Mouse (Mus musculus) midbrain, embryonic 13.5 days (tissue): ENCODE results near the gene Cd1d1. TPM values are rescaled to one million over a fixed set of nuclear protein-coding genes. Genes with fewer than 3 reads are reported as not detected.

Source experiments
- ATAC-seq: fragments of 200-750 bp; cut with Nextera tagmentation; 2 replicates; pipeline ENCODE4 v1.8.0; 2017; ENCODE audit warnings: mild to moderate bottlenecking, moderate TSS enrichment, moderate library complexity
- H3K27ac ChIP-seq: fragments of 300-500 bp; sonication (generic); 2 replicates; pipeline ENCODE4 v1.5.1; 2015; ENCODE audit warnings: inconsistent platforms, mild to moderate bottlenecking, moderate library complexity
- H3K27me3 ChIP-seq: fragments of 300-500 bp; sonication (generic); 2 replicates; pipeline ENCODE4 v1.6.1; 2015; ENCODE audit warnings: mild to moderate bottlenecking, inconsistent platforms
- H3K36me3 ChIP-seq: fragments of 300-500 bp; sonication (generic); 2 replicates; pipeline ENCODE4 v1.6.1; 2015; ENCODE audit warnings: mild to moderate bottlenecking, inconsistent platforms
- H3K4me1 ChIP-seq: fragments of 300-500 bp; sonication (generic); replicated peaks from 2 replicates; pipeline ENCODE4 v1.6.1; 2015; ENCODE audit warnings: inconsistent platforms
- H3K4me2 ChIP-seq: fragments of 300-500 bp; sonication (generic); replicated peaks from 2 replicates; pipeline ENCODE4 v1.6.1; 2015; ENCODE audit warnings: moderate library complexity, mild to moderate bottlenecking, inconsistent platforms
- H3K4me3 ChIP-seq: fragments of 300-500 bp; sonication (generic); replicated peaks from 2 replicates; pipeline ENCODE4 v1.5.1; 2015; ENCODE audit warnings: mild to moderate bottlenecking, inconsistent platforms
- H3K9ac ChIP-seq: fragments of 300-500 bp; sonication (generic); replicated peaks from 2 replicates; pipeline ENCODE4 v1.6.1; 2015; ENCODE audit warnings: mild to moderate bottlenecking, inconsistent platforms
- H3K9me3 ChIP-seq: fragments of 300-500 bp; sonication (generic); 2 replicates; pipeline ENCODE4 v1.6.1; 2016; ENCODE audit warnings: mild to moderate bottlenecking, inconsistent platforms
- WGBS: fragments of 180-500 bp; shearing (Covaris S2); methylation state at CpG from one replicate; pipeline ENCODE4 v1.1.7; 2015; 5-methylcytosine and 5-hydroxymethylcytosine counted together
- polyA plus RNA-seq: library from polyadenylated mRNA; unstranded; fragments of >200 nt; fragmentation: Nextera tagmentation; extraction: Ambion mirVana; gene quantifications from 2 replicates; pipeline ENCODE4 v1.2.1, GENCODE M21; 2015

Cd1d1 gene
- polyA plus RNA-seq, 1 experiment from 2014 or later = 81.2 TPM

DNA sequence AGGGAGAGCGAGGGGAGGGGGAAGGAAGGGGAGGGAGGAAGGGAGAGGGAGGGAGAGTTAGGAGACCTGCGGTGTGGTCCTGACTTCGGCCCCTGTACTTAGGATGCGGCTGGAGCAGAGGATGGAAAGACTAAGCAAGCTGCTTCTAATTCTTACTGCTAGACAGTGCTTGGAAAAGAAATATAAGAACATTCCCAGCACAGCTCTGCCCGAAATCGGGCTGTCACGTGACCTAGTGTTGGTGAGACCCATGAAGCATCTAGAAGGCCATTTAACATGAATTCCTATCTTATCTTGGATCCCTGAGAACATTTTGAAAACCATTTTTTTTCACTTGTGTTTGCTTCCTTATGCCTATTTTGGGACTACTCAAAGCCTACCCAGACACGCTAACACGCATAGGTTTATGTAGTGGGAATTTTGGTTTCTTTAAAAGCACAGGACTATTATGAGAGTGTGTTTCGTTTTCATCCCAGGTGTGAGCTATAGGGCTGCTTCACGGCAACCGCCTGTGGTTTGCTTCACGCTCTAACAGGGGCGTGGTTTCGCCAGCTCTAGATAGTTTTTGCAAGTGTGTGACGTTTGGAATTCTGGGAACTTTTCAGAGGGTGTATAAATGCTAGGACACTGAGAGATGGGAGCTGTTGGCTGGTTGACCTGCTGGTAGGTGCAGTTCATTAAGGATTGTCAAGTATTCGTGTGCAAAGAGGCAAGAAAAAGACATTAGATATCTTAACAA is 38.4 kb downstream of the Cd1d1 start:
- no peak overlapping the region for H3K4me3 ChIP-seq
- no peaks in the 10 kb centered on the region for H3K4me1 ChIP-seq
- no peak for ATAC-seq
- H3K27me3 ChIP-seq = no peaks in the 10 kb centered on the region
- no peaks in the 10 kb centered on the region for H3K36me3 ChIP-seq
- no peak overlapping the region for H3K9ac ChIP-seq
- no peaks in the 10 kb centered on the region for H3K9me3 ChIP-seq
- H3K27ac ChIP-seq = no peak overlapping the region
- no peak overlapping the region for H3K4me2 ChIP-seq
- WGBS = 92% methylated on average over 17 of the region's 17 CpGs

- 96% methylated on average over 7 of the region's 7 CpGs for WGBS
Measured at GRCm38 (mm10) chr3:86959088-86959487, 40.2 kb downstream of the Cd1d1 start.

DNA sequence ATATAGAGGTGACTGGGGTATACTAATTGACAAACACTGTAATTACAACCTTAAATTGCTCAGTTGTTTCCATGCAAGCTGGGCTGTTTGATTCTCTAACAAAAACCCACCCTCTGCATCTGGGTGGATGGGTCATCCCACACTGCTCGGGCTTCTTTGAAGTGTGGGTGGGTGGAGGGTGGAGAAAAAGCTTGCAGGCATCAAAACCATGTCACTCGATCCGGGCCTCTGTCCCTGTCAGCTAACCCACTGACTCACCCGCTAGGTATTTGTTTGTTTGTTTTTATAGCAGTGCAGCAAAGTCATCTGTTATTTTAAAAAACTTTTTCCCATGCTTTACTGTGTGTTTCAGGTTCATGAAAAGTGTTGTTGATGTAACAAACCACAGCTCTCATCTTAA is 43.9 kb downstream of the Cd1d1 start:
- 68% methylated on average over 4 of the region's 4 CpGs for WGBS
- Histone ChIP-seq H3K36me3 (no peaks in the 10 kb centered on the region), H3K27ac (no peak overlapping the region), H3K9me3 (peaks cover 6% of the 10 kb centered on the region; the same call in 1 of the 2 replicates), H3K9ac (no peak overlapping the region), H3K4me1 (no peaks in the 10 kb centered on the region), H3K27me3 (no peaks in the 10 kb centered on the region), H3K4me3 (no peak overlapping the region), H3K4me2 (no peak overlapping the region)
- ATAC-seq = no peak

More at GRCm38 (mm10) chr3:86959088-86959487, 40.2 kb downstream of the Cd1d1 start:
- no peak overlapping the region for H3K4me3 ChIP-seq
- no peaks in the 10 kb centered on the region for H3K9me3 ChIP-seq
- no peak overlapping the region for H3K27ac ChIP-seq
- H3K27me3 ChIP-seq = no peaks in the 10 kb centered on the region
- no peak for ATAC-seq
- H3K36me3 ChIP-seq = no peaks in the 10 kb centered on the region
- no peaks in the 10 kb centered on the region for H3K4me1 ChIP-seq
- H3K4me2 ChIP-seq = no peak overlapping the region
- no peak overlapping the region for H3K9ac ChIP-seq

DNA sequence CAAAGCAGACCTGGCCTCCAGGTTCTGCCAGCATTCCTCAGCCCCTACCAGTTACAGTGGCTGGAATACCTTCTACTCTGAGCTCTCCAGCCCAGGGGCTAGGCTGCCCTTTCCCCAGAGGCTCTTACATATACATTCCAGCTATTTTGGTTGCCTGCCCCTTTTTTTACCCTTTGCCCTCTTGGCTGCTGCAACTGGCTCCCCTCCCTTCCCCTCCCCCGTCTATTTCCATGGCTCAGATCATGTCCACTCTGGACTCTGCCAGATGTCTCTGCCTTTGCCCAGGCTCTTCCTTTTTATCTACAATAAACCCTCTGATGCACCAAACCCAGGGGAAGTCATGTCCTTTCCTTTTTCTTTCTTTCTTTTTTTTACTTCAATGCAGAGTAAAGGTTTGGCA is 44.7 kb downstream of the Cd1d1 start:
- Histone ChIP-seq H3K4me1 (no peaks in the 10 kb centered on the region), H3K36me3 (no peaks in the 10 kb centered on the region), H3K4me2 (no peak overlapping the region), H3K27ac (no peak overlapping the region), H3K9ac (no peak overlapping the region), H3K27me3 (no peaks in the 10 kb centered on the region), H3K9me3 (peaks cover 6% of the 10 kb centered on the region; the same call in 1 of the 2 replicates), H3K4me3 (no peak overlapping the region)
- ATAC-seq = no peak
- WGBS = 72% methylated on average over 1 of the region's 1 CpGs

DNA sequence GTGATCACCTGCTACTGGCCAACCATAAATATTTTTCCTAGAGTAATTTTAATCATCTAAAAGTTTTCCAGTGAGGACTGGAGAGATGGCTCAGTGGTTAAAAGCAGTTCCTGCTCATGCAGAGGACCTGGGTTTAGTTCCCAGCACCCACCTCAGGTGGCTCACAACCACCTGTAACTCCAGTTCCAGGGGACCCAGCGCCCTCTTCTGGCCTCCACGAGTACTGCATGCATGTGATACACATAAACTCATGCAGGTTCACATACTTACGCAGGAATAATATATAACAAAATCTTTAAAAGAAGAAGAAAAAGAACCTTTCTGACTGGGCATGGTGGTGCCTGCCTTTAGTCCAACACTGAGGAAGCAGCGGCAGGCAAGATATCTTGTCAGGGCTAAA is 45.4 kb downstream of the Cd1d1 start:
- Histone ChIP-seq H3K4me3 (no peak overlapping the region), H3K9me3 (peaks cover 6% of the 10 kb centered on the region; the same call in 1 of the 2 replicates), H3K4me1 (no peaks in the 10 kb centered on the region), H3K36me3 (no peaks in the 10 kb centered on the region), H3K4me2 (no peak overlapping the region), H3K27ac (no peak overlapping the region), H3K9ac (no peak overlapping the region), H3K27me3 (no peaks in the 10 kb centered on the region)
- no peak for ATAC-seq
- 82% methylated on average over 4 of the region's 4 CpGs for WGBS

DNA sequence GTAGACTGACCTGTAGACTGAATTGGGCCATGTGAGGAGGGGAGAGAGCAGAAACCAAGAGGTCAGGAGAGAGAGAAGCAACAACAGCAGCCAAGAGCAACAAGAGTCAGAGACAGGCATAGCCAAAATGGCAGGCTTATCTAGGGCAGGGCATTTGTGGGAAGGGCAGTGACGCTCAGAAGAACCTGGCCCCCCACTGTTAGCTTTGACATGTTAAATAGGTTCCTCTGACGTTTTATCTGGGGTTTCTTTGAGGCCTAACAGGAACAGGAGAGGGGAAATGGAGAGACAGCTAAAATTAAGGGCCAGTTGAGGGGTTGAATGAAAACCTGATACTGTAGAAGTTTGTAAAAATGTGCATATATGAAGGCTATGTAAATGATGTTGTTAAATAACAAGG is 48.6 kb downstream of the Cd1d1 start:
- Histone ChIP-seq H3K9ac (no peak overlapping the region), H3K4me3 (no peak overlapping the region), H3K36me3 (no peaks in the 10 kb centered on the region), H3K4me2 (no peak overlapping the region), H3K4me1 (no peaks in the 10 kb centered on the region), H3K9me3 (peaks cover 6% of the 10 kb centered on the region; the same call in 1 of the 2 replicates), H3K27ac (no peak overlapping the region), H3K27me3 (no peaks in the 10 kb centered on the region)
- no peak for ATAC-seq
- 13% methylated on average over 2 of the region's 2 CpGs for WGBS

Other genes with a start within 250 kb of the Cd1d1 start
- gene Dclk2, start 78.6 kb downstream of the Cd1d1 start, polyA plus RNA-seq = 77.4 and 79.2 TPM in 2 replicates
- 8.4 and 10.1 TPM in 2 replicates for gene Kirrel, start 175.3 kb upstream of the Cd1d1 start, polyA plus RNA-seq